Mouse (Mus musculus): ENCODE results near the gene Sema5a. TPM values are rescaled to one million over a fixed set of nuclear protein-coding genes. Genes with fewer than 3 reads are reported as not detected.

Gene Sema5a
- total and polyA plus RNA-seq, 3 experiments = 11.6 to 14.4 (median 12.5) TPM

- no peak for DNase-seq
Observed at GRCm38 (mm10) chr15:32442745-32443144, 198.1 kb downstream of the Sema5a start.

GRCm38 (mm10) chr15:32447558-32448349 is 203.1 kb downstream of the Sema5a start:
- no peak for DNase-seq

- DNase-seq = no peak
Observed at GRCm38 (mm10) chr15:32459046-32459445, 214.4 kb downstream of the Sema5a start.

- no peak for DNase-seq
Observed at GRCm38 (mm10) chr15:32460238-32460637, 215.6 kb downstream of the Sema5a start.

- DNase-seq = peak; percentile 5
Observed at GRCm38 (mm10) chr15:32471480-32472050, 227.0 kb downstream of the Sema5a start.

- no peak for DNase-seq
Observed at GRCm38 (mm10) chr15:32480747-32481146, 236.1 kb downstream of the Sema5a start.

GRCm38 (mm10) chr15:32485064-32485964 is 240.7 kb downstream of the Sema5a start:
- no peak for DNase-seq

- no peak for DNase-seq
Observed at GRCm38 (mm10) chr15:32487968-32488367, 243.4 kb downstream of the Sema5a start.

GRCm38 (mm10) chr15:32494219-32494618 is 249.6 kb downstream of the Sema5a start:
- peak; percentile 18 for DNase-seq

- no peak for DNase-seq
Observed at GRCm38 (mm10) chr15:32494899-32495298, 250.3 kb downstream of the Sema5a start.

- DNase-seq = no peak
Observed at GRCm38 (mm10) chr15:32496880-32497279, 252.3 kb downstream of the Sema5a start.

- DNase-seq = no peak
Observed at GRCm38 (mm10) chr15:32505941-32506340, 261.3 kb downstream of the Sema5a start.

GRCm38 (mm10) chr15:32508282-32508681 is 263.7 kb downstream of the Sema5a start:
- DNase-seq = no peak

- DNase-seq = peak; percentile 32
Observed at GRCm38 (mm10) chr15:32514877-32515276, 270.3 kb downstream of the Sema5a start.

GRCm38 (mm10) chr15:32517954-32518353 is 273.3 kb downstream of the Sema5a start:
- DNase-seq = peak; percentile 16

- no peak for DNase-seq
Observed at GRCm38 (mm10) chr15:32532539-32532938, 287.9 kb downstream of the Sema5a start.

- no peak for DNase-seq
Observed at GRCm38 (mm10) chr15:32533541-32534080, 289.0 kb downstream of the Sema5a start.

GRCm38 (mm10) chr15:32536755-32537503 is 292.3 kb downstream of the Sema5a start:
- DNase-seq = no peak

GRCm38 (mm10) chr15:32537504-32537792 is 292.8 kb downstream of the Sema5a start:
- no peak for DNase-seq

- DNase-seq = peak; percentile 45
Observed at GRCm38 (mm10) chr15:32538092-32538491, 293.5 kb downstream of the Sema5a start.

- peak; percentile 60 for DNase-seq
Observed at GRCm38 (mm10) chr15:32542746-32543145, 298.1 kb downstream of the Sema5a start.

GRCm38 (mm10) chr15:32543181-32543580 is 298.6 kb downstream of the Sema5a start:
- DNase-seq = no peak

Data from adrenal gland, adult 2 months (tissue).